Mouse (Mus musculus) E14TG2a.4 (cell line): ENCODE results near the gene Tubgcp2.

Experiments
- H3K27me3 ChIP-seq: 2 replicates; pipeline ENCODE4 v1.6.1; 2014; ENCODE audit warnings: low read length, control low read depth; ENCODE audit not compliant: insufficient read depth
- H3K36me3 ChIP-seq: 2 replicates; pipeline ENCODE4 v1.6.1; 2014; ENCODE audit warnings: low read length, control low read depth; ENCODE audit not compliant: insufficient read depth
- H3K4me1 ChIP-seq: replicated peaks from 2 replicates; pipeline ENCODE4 v1.6.1; 2014; ENCODE audit warnings: low read depth, low read length, control low read depth
- H3K4me3 ChIP-seq: replicated peaks from 2 replicates; pipeline ENCODE4 v1.5.1; 2014; ENCODE audit warnings: mild to moderate bottlenecking, low read length
- H3K9me3 ChIP-seq: 2 replicates; pipeline ENCODE4 v1.6.1; 2014; ENCODE audit warnings: low read length, control low read depth
- CTCF ChIP-seq: conservative IDR thresholded peaks from 2 replicates; pipeline ENCODE4 v1.5.1; 2014; ENCODE audit warnings: low read length
- NANOG ChIP-seq: IDR thresholded peaks from 2 replicates; pipeline ENCODE4 v1.6.1; 2014; ENCODE audit warnings: borderline replicate concordance, low read length, mixed read lengths
- POU5F1 ChIP-seq: IDR thresholded peaks from 2 replicates; pipeline ENCODE4 v1.6.1; 2014; ENCODE audit warnings: low read length, borderline replicate concordance

The Tubgcp2 gene

DNA sequence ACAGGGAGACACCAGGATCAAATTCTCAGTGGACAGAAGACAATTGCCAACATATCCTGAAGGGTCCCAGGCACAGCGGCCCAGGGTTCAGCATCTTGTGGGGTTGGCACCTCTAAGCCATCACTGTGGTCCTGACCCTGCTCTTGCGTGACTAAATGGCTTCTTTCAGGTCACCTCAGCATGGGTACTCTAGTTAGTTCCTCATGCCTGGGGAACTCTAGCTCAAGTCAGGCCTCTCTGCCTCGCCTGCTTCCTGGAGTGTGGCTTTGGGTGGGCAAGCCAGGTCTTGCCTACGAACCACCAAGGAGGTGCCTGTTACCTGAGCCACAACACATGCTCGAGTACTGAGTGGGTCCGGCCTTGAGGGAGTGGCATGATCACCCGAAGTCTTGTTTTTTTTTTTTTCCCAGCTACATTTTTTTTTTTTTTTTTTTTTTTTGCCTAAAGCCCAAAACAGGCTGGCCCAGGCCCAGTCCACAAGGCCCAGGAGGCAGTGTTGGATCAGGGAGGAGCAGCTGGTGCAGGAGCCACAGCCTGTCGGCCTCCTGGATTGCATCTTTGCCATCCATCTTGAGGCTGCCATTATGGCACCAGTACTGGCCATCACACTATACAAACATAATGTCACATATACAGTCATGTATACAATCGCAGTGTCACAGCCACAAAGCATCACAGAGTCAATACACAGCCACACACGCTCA lies 66.1 kb downstream of the Tubgcp2 start:
- no peak overlapping the region for H3K4me3 ChIP-seq
- no peaks in the 10 kb centered on the region for H3K36me3 ChIP-seq
- no peaks in the 10 kb centered on the region for H3K9me3 ChIP-seq
- no peak for TF ChIP-seq NANOG
- no peak for TF ChIP-seq CTCF
- TF ChIP-seq POU5F1: no peak
- H3K27me3 ChIP-seq: peaks cover 21% of the 10 kb centered on the region
- H3K4me1 ChIP-seq: peaks cover 69% of the 10 kb centered on the region

DNA sequence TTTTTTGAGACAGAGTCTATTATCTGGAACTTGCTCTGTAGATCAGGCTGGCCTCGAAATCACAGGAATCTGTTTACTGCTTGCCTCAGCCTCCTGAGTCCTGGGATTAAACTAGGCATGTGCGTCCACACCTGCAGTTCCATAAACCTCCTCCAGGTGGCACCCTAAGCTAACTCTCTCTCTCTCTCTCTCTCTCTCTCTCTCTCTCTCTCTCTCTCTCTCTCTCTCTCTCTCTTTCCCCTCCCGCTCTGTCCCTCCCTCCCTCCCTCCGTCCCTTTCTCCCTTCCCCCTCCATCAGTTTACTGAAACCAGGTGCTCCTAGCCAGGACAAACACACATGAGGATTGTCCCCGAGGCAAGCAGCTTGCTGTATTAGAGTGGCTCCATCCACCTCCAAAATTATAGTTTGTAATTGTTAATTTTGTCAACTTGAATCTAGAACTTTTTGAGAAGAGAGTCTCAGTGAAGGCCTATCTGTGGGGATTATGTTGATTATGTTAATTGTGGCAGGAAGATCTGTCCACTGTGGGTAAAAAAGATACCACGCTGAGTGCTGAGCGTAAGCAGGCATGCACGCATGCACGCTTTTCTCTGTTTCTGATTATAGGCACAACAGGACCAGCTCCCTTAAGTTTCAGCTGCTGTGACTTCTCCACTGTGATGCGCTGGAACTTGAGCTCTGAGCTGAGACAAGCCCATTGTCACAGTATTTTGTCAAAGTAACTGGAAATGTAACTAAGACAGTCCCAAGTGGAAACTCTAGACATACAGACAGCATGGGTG lies 66.9 kb downstream of the Tubgcp2 start:
- peaks cover 29% of the 10 kb centered on the region for H3K27me3 ChIP-seq
- H3K36me3 ChIP-seq: no peaks in the 10 kb centered on the region
- TF ChIP-seq CTCF: peak; percentile 70
- no peak for TF ChIP-seq POU5F1
- H3K9me3 ChIP-seq: no peaks in the 10 kb centered on the region
- H3K4me3 ChIP-seq: no peak overlapping the region
- peaks cover 61% of the 10 kb centered on the region for H3K4me1 ChIP-seq

GRCm38 (mm10) chr7:139968428-139968827 lies 68.0 kb downstream of the Tubgcp2 start:
- TF ChIP-seq POU5F1 (no peak), CTCF (no peak), NANOG (no peak)
- Histone ChIP-seq H3K9me3 (no peaks in the 10 kb centered on the region), H3K4me3 (no peak overlapping the region), H3K27me3 (peaks cover 37% of the 10 kb centered on the region), H3K36me3 (no peaks in the 10 kb centered on the region), H3K4me1 (peaks cover 56% of the 10 kb centered on the region)

DNA sequence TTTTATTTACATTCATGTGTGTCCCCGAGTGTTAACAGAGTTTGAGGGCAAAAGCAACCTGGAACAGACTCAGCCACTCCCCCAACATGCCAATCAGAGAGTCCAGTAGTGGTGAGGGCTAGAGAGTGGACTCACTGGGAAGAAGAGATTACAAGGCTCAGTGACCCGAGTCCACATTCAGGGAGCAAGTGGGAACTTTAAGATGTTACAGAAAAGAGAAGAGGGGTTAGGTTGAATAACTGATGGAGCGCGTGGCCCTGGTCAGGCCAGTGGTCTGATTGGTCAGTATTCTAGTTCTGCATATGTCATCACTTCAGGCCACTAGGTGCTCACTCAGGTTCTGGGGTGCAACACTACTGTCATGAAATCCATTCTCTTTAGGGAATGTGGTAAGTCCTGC lies 69.3 kb downstream of the Tubgcp2 start:
- H3K9me3 ChIP-seq: no peaks in the 10 kb centered on the region
- no peak for TF ChIP-seq POU5F1
- no peak for TF ChIP-seq NANOG
- no peak for TF ChIP-seq CTCF
- H3K27me3 ChIP-seq: peaks cover 43% of the 10 kb centered on the region
- H3K4me1 ChIP-seq: peaks cover 45% of the 10 kb centered on the region
- no peaks in the 10 kb centered on the region for H3K36me3 ChIP-seq
- no peak overlapping the region for H3K4me3 ChIP-seq

GRCm38 (mm10) chr7:139963814-139964213 lies 72.7 kb downstream of the Tubgcp2 start:
- Histone ChIP-seq H3K27me3 (peaks cover 69% of the 10 kb centered on the region), H3K9me3 (no peaks in the 10 kb centered on the region), H3K36me3 (no peaks in the 10 kb centered on the region), H3K4me3 (no peak overlapping the region), H3K4me1 (peaks cover 22% of the 10 kb centered on the region)
- TF ChIP-seq POU5F1 (no peak), NANOG (no peak), CTCF (no peak)

DNA sequence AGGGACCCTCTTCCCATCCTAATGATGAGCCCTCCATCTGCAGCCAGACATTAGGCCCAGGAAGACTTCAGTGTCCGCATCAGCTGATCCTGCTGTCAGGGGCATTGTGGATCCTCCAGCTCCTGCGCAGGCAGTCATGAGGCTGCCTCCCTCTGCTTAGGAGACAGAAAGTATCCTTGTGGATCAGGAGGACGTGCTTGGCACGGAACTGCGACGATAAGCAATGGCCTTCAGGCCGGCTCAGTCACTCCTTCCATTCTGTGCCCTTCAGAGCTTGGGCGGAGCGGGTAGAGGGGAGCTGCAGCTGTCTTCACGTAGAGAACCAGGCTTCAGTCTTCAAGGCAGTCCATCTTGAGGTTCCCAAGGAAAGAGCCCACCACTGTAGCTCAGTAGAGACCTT lies 75.3 kb downstream of the Tubgcp2 start:
- Histone ChIP-seq H3K27me3 (peaks cover 62% of the 10 kb centered on the region), H3K9me3 (no peaks in the 10 kb centered on the region), H3K36me3 (peaks cover 10% of the 10 kb centered on the region), H3K4me1 (peaks cover 32% of the 10 kb centered on the region), H3K4me3 (no peak overlapping the region)
- no peak for TF ChIP-seq CTCF
- no peak for TF ChIP-seq NANOG
- no peak for TF ChIP-seq POU5F1

GRCm38 (mm10) chr7:139957958-139958357 lies 78.5 kb downstream of the Tubgcp2 start:
- peaks cover 40% of the 10 kb centered on the region for H3K27me3 ChIP-seq
- H3K4me1 ChIP-seq: peaks cover 55% of the 10 kb centered on the region
- no peak overlapping the region for H3K4me3 ChIP-seq
- H3K36me3 ChIP-seq: peaks cover 40% of the 10 kb centered on the region
- H3K9me3 ChIP-seq: no peaks in the 10 kb centered on the region
- no peak for TF ChIP-seq CTCF
- no peak for TF ChIP-seq NANOG
- TF ChIP-seq POU5F1: no peak

DNA sequence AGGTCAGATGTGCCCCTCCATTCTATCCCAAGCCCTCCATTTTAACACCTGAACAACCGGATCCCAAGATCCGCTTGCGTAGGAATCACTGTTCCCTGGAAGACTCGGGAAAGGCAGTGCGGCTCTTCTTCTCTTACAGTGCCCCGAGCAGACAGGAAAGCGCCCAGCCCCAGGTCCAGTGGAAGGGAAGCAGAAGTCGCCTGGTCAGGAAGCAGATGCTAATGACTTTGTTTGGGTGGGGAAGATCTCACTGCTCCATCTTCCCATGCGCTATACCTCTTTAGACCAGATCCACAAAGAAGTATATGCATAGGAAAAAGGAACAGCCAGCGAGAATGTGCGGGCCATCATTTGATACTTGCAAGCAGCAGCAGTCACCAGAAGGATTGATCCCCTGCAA lies 79.0 kb downstream of the Tubgcp2 start:
- H3K9me3 ChIP-seq: no peaks in the 10 kb centered on the region
- H3K4me3 ChIP-seq: 0 out of 2 replicates have a peak overlapping the region, but pooled peaks have one; percentile 7
- H3K27me3 ChIP-seq: peaks cover 37% of the 10 kb centered on the region
- no peak for TF ChIP-seq NANOG
- TF ChIP-seq CTCF: no peak
- TF ChIP-seq POU5F1: no peak
- peaks cover 57% of the 10 kb centered on the region for H3K4me1 ChIP-seq
- H3K36me3 ChIP-seq: peaks cover 41% of the 10 kb centered on the region
